Mouse (Mus musculus) CH12.LX (cell line): ENCODE data around the gene Macf1.

ENCODE experiments used
- CTCF ChIP-seq, 2 experiments: IDR thresholded peaks in 1 of 2; conservative IDR thresholded peaks in 1 of 2; 2 replicates each; pipeline ENCODE4 v1.5.1; 2011 to 2012; ENCODE audit warnings: low read depth in 2 of 2, low read length in 2 of 2, improper control_type of control experiment in 1 of 2, inconsistent platforms in 1 of 2, mild to moderate bottlenecking in 1 of 2, moderate library complexity in 1 of 2
- E2F4 ChIP-seq: IDR thresholded peaks from 2 replicates; pipeline ENCODE4 v1.6.1; 2011; ENCODE audit warnings: low read depth, low read length, improper control_type of control experiment; ENCODE audit not compliant: insufficient replicate concordance
- TBP ChIP-seq: conservative IDR thresholded peaks from 2 replicates; pipeline ENCODE4 v1.6.1; 2011; ENCODE audit warnings: low read depth, low read length, improper control_type of control experiment
- UBTF ChIP-seq: IDR thresholded peaks from 2 replicates; pipeline ENCODE4 v1.6.1; 2012; ENCODE audit warnings: low read depth, mild to moderate bottlenecking, inconsistent platforms, low read length, improper control_type of control experiment, moderate library complexity
- ZC3H11A ChIP-seq: IDR thresholded peaks from 2 replicates; pipeline ENCODE4 v1.6.1; 2012; ENCODE audit warnings: low read depth, mild to moderate bottlenecking, inconsistent platforms, low read length, improper control_type of control experiment

GRCm38 (mm10) chr4:123616971-123617370, 67.2 kb downstream of the Macf1 start:
- no peak for TF ChIP-seq CTCF (conservative IDR thresholded peaks at IDR 0.05 in 1 of 2, IDR thresholded peaks at IDR 0.05 in 1 of 2; ENCODE audit: low read depth in 2 of 2, low read length in 2 of 2)
- TF ChIP-seq E2F4, result no peak
- no peak for TF ChIP-seq UBTF
- no peak for TF ChIP-seq TBP
- no peak for TF ChIP-seq ZC3H11A
